Mouse (Mus musculus): ENCODE data around the gene Rbm39. TPM values are rescaled to one million over a fixed set of nuclear protein-coding genes. Genes with fewer than 3 reads are reported as not detected.

The Rbm39 gene
- total and polyA plus RNA-seq, 3 experiments = 228 to 1,530 (median 248) TPM

DNA sequence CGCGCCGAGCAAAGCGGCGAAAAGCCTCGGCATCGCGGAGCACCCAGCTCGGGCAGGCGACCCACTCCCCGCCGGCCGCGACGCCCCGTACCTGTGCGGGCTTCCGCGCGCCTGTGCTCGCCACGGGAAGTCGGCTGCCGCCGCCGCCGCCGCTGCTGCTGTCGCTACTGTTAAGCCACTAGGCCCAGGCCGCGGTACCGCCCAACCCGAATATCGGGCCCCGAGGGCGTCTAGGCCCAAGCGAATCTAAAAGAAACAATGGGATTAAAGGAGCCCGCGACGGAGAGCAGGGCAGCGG is 293 bp downstream of the Rbm39 start:
- Histone ChIP-seq H3K9ac (ENCODE audit: control insufficient read depth, low read depth, low read length, poor library complexity, severe bottlenecking) (peak overlapping the region; percentile 99), H3K27me3 (ENCODE audit: control insufficient read depth in 1 of 2, insufficient read depth in 2 of 2, low read length in 2 of 2) (no peaks in the 10 kb centered on the region), H3K4me1 (ENCODE audit: control insufficient read depth in 1 of 2, insufficient read depth in 2 of 2, low read length in 2 of 2) (peaks cover 6 to 16% of the 10 kb centered on the region in 2 experiments), H3K79me2 (ENCODE audit: control insufficient read depth, insufficient read depth, low read length, poor library complexity) (peaks cover 32% of the 10 kb centered on the region), H3K9me3 (replicated peaks; ENCODE audit: insufficient read depth, low read length) (no peaks in the 10 kb centered on the region), H3K4me3 (ENCODE audit: control insufficient read depth in 1 of 2, insufficient read depth in 1 of 2, low read depth in 2 of 2, low read length in 2 of 2) (peak overlapping the region; percentile 89 to 99), H3K27ac (ENCODE audit: control insufficient read depth, low read depth, low read length) (peak overlapping the region; percentile 93), H3K36me3 (ENCODE audit: control insufficient read depth in 1 of 2, insufficient read depth in 2 of 2, low read length in 2 of 2) (peaks cover 37 to 41% of the 10 kb centered on the region in 2 experiments)
- TF ChIP-seq CHD2 (IDR thresholded peaks at IDR 0.05; ENCODE audit: low read length) (no peak), MYB (IDR thresholded peaks at IDR 0.05; ENCODE audit: low read depth, low read length) (no peak), ZMIZ1 (IDR thresholded peaks at IDR 0.05; ENCODE audit: low read depth, low read length) (peak; percentile 52), UBTF (IDR thresholded peaks at IDR 0.05; ENCODE audit: borderline replicate concordance, insufficient read depth, low read depth, low read length) (0 out of 2 replicates have a peak, but pooled peaks have one; percentile 16), E2F4 (IDR thresholded peaks at IDR 0.05; ENCODE audit: borderline replicate concordance, low read depth, low read length) (no peak), USF1 (IDR thresholded peaks at IDR 0.05; ENCODE audit: low read depth, low read length) (no peak), POLR2A (IDR thresholded peaks at IDR 0.05; ENCODE audit: control insufficient read depth in 1 of 2, insufficient read depth in 1 of 2, low read depth in 1 of 2, low read length in 2 of 2, poor library complexity in 1 of 2) (peak in 1 of 2 experiments; percentile 77; a peak in 2 of 4 replicates), MAZ (IDR thresholded peaks at IDR 0.05; ENCODE audit: low read depth, low read length) (peak; percentile 2; the same call in 1 of the 2 replicates)
- no peak for DNase-seq (ENCODE audit: low read depth, low spot score)

DNA sequence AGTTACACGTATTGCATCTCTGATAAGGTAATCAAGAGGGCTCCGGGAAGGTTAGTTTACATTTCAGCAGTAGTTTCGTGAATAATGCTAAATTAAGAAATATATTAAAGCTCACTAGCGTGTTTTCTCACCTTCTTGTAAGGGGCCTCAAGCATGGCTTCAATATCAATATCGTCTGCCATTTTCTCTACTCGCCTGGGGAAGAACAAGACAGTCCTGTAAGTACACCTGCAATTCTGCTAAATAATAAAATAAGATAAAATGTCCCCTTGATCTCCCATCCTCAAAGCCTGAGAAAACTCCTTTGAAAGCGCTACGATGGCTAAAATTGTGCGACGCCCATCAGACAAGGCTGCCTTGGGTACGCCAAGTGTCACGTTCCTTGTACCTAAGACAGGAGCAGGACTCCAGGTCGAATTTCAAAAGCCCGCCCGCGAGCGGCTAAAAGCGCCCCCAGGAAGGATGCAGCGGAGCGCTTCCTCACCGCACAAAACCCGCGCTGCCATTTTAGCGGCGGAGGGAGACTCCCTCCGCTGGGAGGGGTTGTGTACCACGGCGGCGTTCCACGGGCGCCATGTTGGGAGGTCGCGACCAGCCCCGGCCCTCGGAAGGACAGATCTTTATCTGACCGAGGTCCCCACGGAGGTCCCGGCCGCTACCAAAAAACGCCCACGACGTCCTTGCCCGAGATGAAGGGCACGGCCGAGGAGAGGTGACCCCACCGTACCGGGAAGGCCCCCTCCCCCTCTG is 817 bp downstream of the Rbm39 start:
- Histone ChIP-seq H3K9ac (ENCODE audit: control insufficient read depth, low read depth, low read length, poor library complexity, severe bottlenecking) (peak overlapping the region; percentile 99), H3K36me3 (ENCODE audit: control insufficient read depth in 1 of 2, insufficient read depth in 2 of 2, low read length in 2 of 2) (peaks cover 43 to 47% of the 10 kb centered on the region in 2 experiments), H3K27ac (ENCODE audit: control insufficient read depth, low read depth, low read length) (peak overlapping the region; percentile 93), H3K4me3 (ENCODE audit: control insufficient read depth in 1 of 2, insufficient read depth in 1 of 2, low read depth in 2 of 2, low read length in 2 of 2) (peak overlapping the region; percentile 89 to 99), H3K9me3 (replicated peaks; ENCODE audit: insufficient read depth, low read length) (no peaks in the 10 kb centered on the region), H3K4me1 (ENCODE audit: control insufficient read depth in 1 of 2, insufficient read depth in 2 of 2, low read length in 2 of 2) (peaks cover 6 to 16% of the 10 kb centered on the region in 2 experiments), H3K79me2 (ENCODE audit: control insufficient read depth, insufficient read depth, low read length, poor library complexity) (peaks cover 35% of the 10 kb centered on the region), H3K27me3 (ENCODE audit: control insufficient read depth in 1 of 2, insufficient read depth in 2 of 2, low read length in 2 of 2) (no peaks in the 10 kb centered on the region)
- TF ChIP-seq HCFC1 (IDR thresholded peaks at IDR 0.05; ENCODE audit: low read depth, low read length) (no peak; the same call in 1 of the 2 replicates), CTCF (IDR thresholded peaks at IDR 0.05 in 2 of 3, conservative IDR thresholded peaks at IDR 0.05 in 1 of 3; ENCODE audit: control insufficient read depth in 1 of 3, insufficient read depth in 1 of 3, low read depth in 2 of 3, low read length in 3 of 3, poor library complexity in 1 of 3, severe bottlenecking in 1 of 3) (no peak), ETS1 (IDR thresholded peaks at IDR 0.05; ENCODE audit: low read depth, low read length) (peak; percentile 13; the same call in 1 of the 2 replicates), MYB (IDR thresholded peaks at IDR 0.05; ENCODE audit: low read depth, low read length) (no peak), MEF2A (IDR thresholded peaks at IDR 0.05; ENCODE audit: extremely low read depth, insufficient replicate concordance, low read depth, low read length, poor library complexity, severe bottlenecking) (no peak), UBTF (IDR thresholded peaks at IDR 0.05; ENCODE audit: borderline replicate concordance, insufficient read depth, low read depth, low read length) (0 out of 2 replicates have a peak, but pooled peaks have one; percentile 43), MXI1 (IDR thresholded peaks at IDR 0.05; ENCODE audit: low read depth, low read length) (peak; percentile 51; the same call in 1 of the 2 replicates), CHD1 (IDR thresholded peaks at IDR 0.05; ENCODE audit: low read depth, low read length) (peak; percentile 96; the same call in 1 of the 2 replicates), ZMIZ1 (IDR thresholded peaks at IDR 0.05; ENCODE audit: low read depth, low read length) (no peak; the same call in 1 of the 2 replicates), EP300 (IDR thresholded peaks at IDR 0.05; ENCODE audit: low read depth in 1 of 2, low read length in 2 of 2) (no peak), TBP (IDR thresholded peaks at IDR 0.05; ENCODE audit: low read depth, low read length) (0 out of 2 replicates have a peak, but pooled peaks have one; percentile 30), MAZ (IDR thresholded peaks at IDR 0.05; ENCODE audit: low read depth, low read length) (peak; percentile 22; the same call in 1 of the 2 replicates), TCF12 (IDR thresholded peaks at IDR 0.05; ENCODE audit: low read depth, low read length) (peak; percentile 33; the same call in 1 of the 2 replicates)
- peak; percentile 80 for DNase-seq (ENCODE audit: low read depth, low spot score)
